Mouse (Mus musculus): ENCODE data around the gene Slc4a11. TPM values are rescaled to one million over a fixed set of nuclear protein-coding genes. Genes with fewer than 3 reads are reported as not detected.

Gene Slc4a11
- total RNA-seq, 2 experiments from 2014 or later = 1.4 to 2.3 TPM

- intact Hi-C loops (cut with DNase I) = no loop called here
- no peak for DNase-seq (ENCODE audit: low spot score in 2 of 2)
Observed at GRCm38 (mm10) chr2:130639276-130639675, 58.0 kb downstream of the Slc4a11 start.

DNA sequence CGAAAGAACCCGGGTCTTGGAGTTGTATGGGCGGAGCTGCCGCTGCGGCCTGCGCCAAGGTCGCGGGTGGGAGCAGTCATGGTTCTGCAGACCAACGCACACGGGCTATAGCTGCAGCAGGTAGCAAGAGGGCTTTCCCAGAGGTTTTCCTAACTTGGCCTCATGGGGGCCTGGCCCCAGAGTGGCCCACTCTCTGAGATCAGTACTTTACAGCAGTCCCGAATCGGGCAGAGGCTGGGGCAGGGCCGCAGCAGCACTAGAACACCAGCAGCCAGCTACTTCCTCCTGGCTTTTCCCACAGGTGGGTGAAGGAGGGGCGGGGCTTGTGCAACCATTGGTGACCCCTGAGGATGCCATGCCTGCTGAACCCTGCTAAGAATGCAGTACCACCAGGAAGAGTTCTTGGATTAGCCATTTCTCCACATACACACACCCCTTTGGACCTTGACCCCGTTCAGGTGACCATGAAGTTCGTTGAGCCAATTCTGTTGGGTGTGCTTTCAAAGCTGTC lies 59.2 kb downstream of the Slc4a11 start:
- no peak for DNase-seq (ENCODE audit: low spot score in 2 of 2)
- intact Hi-C loops (cut with DNase I) = no loop called here

GRCm38 (mm10) chr2:130635847-130636246 lies 61.5 kb downstream of the Slc4a11 start:
- intact Hi-C loops (cut with DNase I) = no loop called here
- DNase-seq (ENCODE audit: low spot score in 2 of 2) = peak; percentile 27 to 67

DNA sequence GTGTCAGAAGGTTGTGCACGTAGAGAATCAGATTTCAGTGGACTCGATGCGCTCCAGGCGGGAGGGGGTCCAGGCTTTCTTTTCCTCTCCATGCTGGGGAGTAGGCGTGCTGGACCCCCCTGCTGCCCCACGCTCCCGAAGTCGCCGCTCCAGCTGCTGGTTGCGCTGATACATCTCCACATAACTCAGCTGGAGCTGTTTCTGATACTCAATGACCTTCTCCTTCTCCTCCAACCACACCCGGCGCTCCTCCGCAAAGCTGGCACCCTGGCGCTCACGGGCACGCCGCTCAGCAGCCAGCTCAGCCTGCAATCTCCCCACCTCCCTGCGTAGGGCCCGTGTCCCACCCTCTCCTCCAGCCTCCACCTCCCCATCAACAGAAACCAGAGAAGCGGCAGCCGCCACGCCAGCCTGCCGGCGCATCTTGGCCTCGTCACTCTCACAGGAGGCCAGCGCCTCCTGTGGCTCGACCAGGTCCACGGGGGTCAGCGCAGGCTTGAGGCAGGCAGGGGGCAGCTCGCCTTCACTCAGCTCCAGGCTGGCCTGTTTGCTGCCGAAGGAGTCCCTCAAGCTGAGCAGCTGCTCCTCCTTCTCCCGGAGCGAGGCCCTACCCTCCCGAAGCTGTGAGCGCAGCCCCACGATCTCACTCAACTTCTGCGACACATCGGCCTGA lies 62.4 kb downstream of the Slc4a11 start:
- DNase-seq (ENCODE audit: low spot score in 2 of 2) = peak in 1 of 2 experiments; percentile 44
- intact Hi-C loops (cut with DNase I) = no loop called here

Other genes with a start within 250 kb of the Slc4a11 start
- 100 to 1,000 TPM; 239 to 240 TPM for gene Ptpra, start 247.2 kb downstream of the Slc4a11 start, total RNA-seq (2021)
- gene Mrps26, start 133.8 kb downstream of the Slc4a11 start, total RNA-seq (2021) = 10 to 100 TPM; 72.2 to 82.6 TPM
- gene Oxt, start 121.3 kb downstream of the Slc4a11 start, total RNA-seq (2021) = 1 to 10 TPM in 1 of 2 experiments, not detected in 1; 1.7 TPM
- gene Avp, start 115.0 kb downstream of the Slc4a11 start, total RNA-seq (2021) = 10 to 100 TPM in 1 of 2 experiments, 1 to 10 TPM in 1; 2.9 to 17.5 TPM
- gene Fastkd5, start 67.5 kb downstream of the Slc4a11 start, total RNA-seq (2021) = 1 to 10 TPM; 7.7 to 8.9 TPM
- 10 to 100 TPM in 1 of 2 experiments, 1 to 10 TPM in 1; 9.7 to 11.3 TPM for gene Ubox5, start 67.5 kb downstream of the Slc4a11 start, total RNA-seq (2021)
- gene Lzts3, start 54.7 kb downstream of the Slc4a11 start, total RNA-seq (2021) = 100 to 1,000 TPM; 183 to 206 TPM
- 100 to 1,000 TPM in 1 of 2 experiments, 10 to 100 TPM in 1; 97.9 to 102 TPM for gene Ddrgk1, start 32.9 kb downstream of the Slc4a11 start, total RNA-seq (2021)
- 10 to 100 TPM; 39.5 to 42.1 TPM for gene Itpa, start 29.9 kb downstream of the Slc4a11 start, total RNA-seq (2021)
- gene 4930402H24Rik, start 208.9 kb upstream of the Slc4a11 start, total RNA-seq (2021) = 10 to 100 TPM; 66.0 to 77.8 TPM
- gene Atrn, start 209.0 kb upstream of the Slc4a11 start, total RNA-seq (2021) = 100 to 1,000 TPM; 125 to 128 TPM

All from left cerebral cortex, postnatal 36 days (tissue).